Mouse (Mus musculus) lung, embryonic 14.5 days (tissue): Measurements from ENCODE around the gene Oasl1. TPM values are rescaled to one million over a fixed set of nuclear protein-coding genes. Genes with fewer than 3 reads are reported as not detected.
"Not testable (repeated sequence)": the region's sequence is repeated elsewhere in the genome, so short reads cannot be mapped to it uniquely, and the experiment has no call there.

ENCODE experiments used
- ATAC-seq: fragments of 200-750 bp; cut with Nextera tagmentation; 2 replicates; pipeline ENCODE4 v1.8.0; 2017; ENCODE audit warnings: mild to moderate bottlenecking, moderate TSS enrichment, moderate library complexity; ENCODE audit not compliant: insufficient read depth
- DNase-seq: peaks from one replicate; pipeline ENCODE4 v3.0.0-alpha.2; 2015
- H3K27ac ChIP-seq: fragments of 300-500 bp; sonication (generic); 2 replicates; pipeline ENCODE4 v1.5.1; 2014; ENCODE audit warnings: low read depth, mild to moderate bottlenecking, moderate library complexity
- H3K27me3 ChIP-seq: fragments of 300-500 bp; sonication (generic); 2 replicates; pipeline ENCODE4 v1.6.1; 2014; ENCODE audit warnings: low read length, control low read depth; ENCODE audit not compliant: insufficient read depth
- H3K36me3 ChIP-seq: fragments of 300-500 bp; sonication (generic); 2 replicates; pipeline ENCODE4 v1.6.1; 2014; ENCODE audit warnings: control low read depth; ENCODE audit not compliant: insufficient read depth
- H3K4me1 ChIP-seq: fragments of 300-500 bp; sonication (generic); 2 replicates; pipeline ENCODE4 v1.6.1; 2014; ENCODE audit warnings: antibody characterized with exemption, control low read depth; ENCODE audit not compliant: insufficient read depth
- H3K4me2 ChIP-seq: fragments of 300-500 bp; sonication (generic); 2 replicates; pipeline ENCODE4 v1.6.1; 2014; ENCODE audit warnings: mild to moderate bottlenecking
- H3K4me3 ChIP-seq: fragments of 300-500 bp; sonication (generic); 2 replicates; pipeline ENCODE4 v1.5.1; 2014; ENCODE audit warnings: low read depth, low read length
- H3K9ac ChIP-seq: fragments of 300-500 bp; sonication (generic); 2 replicates; pipeline ENCODE4 v1.6.1; 2014
- H3K9me3 ChIP-seq: fragments of 300-500 bp; sonication (generic); 2 replicates; pipeline ENCODE4 v1.6.1; 2016; ENCODE audit warnings: low read depth, low read length, control low read depth
- CTCF ChIP-seq: IDR thresholded peaks from 2 replicates; pipeline ENCODE4 v1.5.1; 2016; ENCODE audit warnings: antibody characterized with exemption, low read depth
- WGBS: fragments of 180-500 bp; shearing (Covaris S2); extraction: QIAGEN DNeasy Blood & Tissue Kit; methylation state at CpG from one replicate; pipeline ENCODE4 v1.1.7; 2014; 5-methylcytosine and 5-hydroxymethylcytosine counted together
- polyA plus RNA-seq: library from polyadenylated mRNA; unstranded; fragments of >200 nt; fragmentation: Nextera tagmentation; extraction: Ambion mirVana; gene quantifications from 2 replicates; pipeline ENCODE4 v1.2.1, GENCODE M21; 2014

Oasl1 gene
- polyA plus RNA-seq, 1 experiment from 2014 or later, result 0.50 TPM

DNA sequence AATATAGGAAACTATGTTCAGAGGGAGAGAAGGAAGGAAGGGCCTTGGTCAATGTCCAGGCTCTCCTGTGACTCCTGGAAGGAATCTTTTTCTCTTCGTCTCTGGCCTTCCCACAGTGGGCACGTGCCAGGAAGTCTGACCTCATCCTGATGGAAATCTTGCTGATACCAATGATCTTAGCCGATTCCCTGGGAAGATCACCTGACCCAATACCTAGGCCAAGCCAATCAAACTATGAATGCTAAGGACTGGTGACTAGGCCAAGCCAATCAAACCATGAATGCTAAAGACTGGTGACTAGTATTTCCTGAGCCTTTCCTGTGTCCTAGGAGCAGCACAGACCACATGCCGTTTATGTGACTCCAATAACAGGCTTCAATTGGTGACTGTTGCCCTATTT is 9.4 kb upstream of the Oasl1 start:
- no peak overlapping the region for H3K27ac ChIP-seq
- WGBS, result 71% methylated on average over 4 of the region's 4 CpGs
- DNase-seq (no peak), ATAC-seq (no peak)
- no peaks in the 10 kb centered on the region for H3K36me3 ChIP-seq
- H3K4me1 ChIP-seq, result no peaks in the 10 kb centered on the region
- TF ChIP-seq CTCF, result no peak
- no peak overlapping the region for H3K4me3 ChIP-seq
- no peak overlapping the region for H3K9ac ChIP-seq
- no peaks in the 10 kb centered on the region for H3K9me3 ChIP-seq
- no peak overlapping the region for H3K4me2 ChIP-seq
- H3K27me3 ChIP-seq, result no peaks in the 10 kb centered on the region

DNA sequence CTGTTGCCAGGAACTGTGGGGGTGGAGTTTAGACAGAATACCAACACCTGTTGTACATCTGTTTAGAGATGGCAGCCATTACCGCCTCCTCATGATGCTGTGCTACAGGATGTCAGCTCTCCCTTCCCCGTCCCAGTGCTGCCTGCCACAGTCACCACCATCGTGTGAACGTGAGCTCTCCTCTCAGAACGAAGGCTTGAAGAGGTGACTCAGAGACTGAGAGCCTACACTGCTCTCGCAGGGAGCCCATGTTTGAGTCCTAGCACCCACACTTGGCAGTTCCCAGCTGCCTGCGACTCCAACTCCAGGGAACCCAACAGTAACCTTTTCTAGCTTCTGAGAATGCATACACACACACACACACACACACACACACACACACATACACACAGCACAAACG is 8.2 kb upstream of the Oasl1 start:
- 45% methylated on average over 8 of the region's 8 CpGs for WGBS

DNA sequence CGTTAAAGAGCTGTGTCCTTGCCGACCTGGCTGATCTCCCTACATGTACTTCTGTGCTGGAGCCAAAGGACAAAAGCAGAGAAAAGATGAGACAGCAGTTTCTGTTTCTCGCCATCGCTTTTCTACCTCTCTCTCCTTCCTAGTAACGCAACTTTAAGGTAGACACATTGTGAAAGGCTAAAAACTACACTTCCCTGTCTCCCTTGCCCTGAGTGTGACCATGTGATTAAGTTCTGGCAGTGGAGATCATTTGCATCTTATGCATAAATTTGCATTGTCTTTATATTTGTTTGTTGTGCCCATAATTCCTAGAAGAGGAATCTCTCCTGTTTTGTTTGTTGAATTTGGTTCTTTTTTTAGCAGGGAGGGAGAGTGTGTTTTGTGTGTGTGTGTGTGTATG is 7.2 kb upstream of the Oasl1 start:
- TF ChIP-seq CTCF, result no peak
- H3K36me3 ChIP-seq, result no peaks in the 10 kb centered on the region
- no peaks in the 10 kb centered on the region for H3K4me1 ChIP-seq
- no peaks in the 10 kb centered on the region for H3K9me3 ChIP-seq
- WGBS, result 78% methylated on average over 5 of the region's 5 CpGs
- H3K27me3 ChIP-seq, result no peaks in the 10 kb centered on the region
- ATAC-seq (no peak), DNase-seq (no peak)
- no peak overlapping the region for H3K4me3 ChIP-seq
- no peak overlapping the region for H3K9ac ChIP-seq
- no peak overlapping the region for H3K4me2 ChIP-seq
- H3K27ac ChIP-seq, result no peak overlapping the region

More for the DNA sequence above, 8.2 kb upstream of the Oasl1 start:
- Histone ChIP-seq H3K4me1 (no peaks in the 10 kb centered on the region), H3K27ac (no peak overlapping the region), H3K4me3 (no peak overlapping the region), H3K36me3 (no peaks in the 10 kb centered on the region), H3K9ac (no peak overlapping the region), H3K9me3 (no peaks in the 10 kb centered on the region), H3K4me2 (no peak overlapping the region), H3K27me3 (no peaks in the 10 kb centered on the region)
- ATAC-seq (no peak), DNase-seq (no peak)
- TF ChIP-seq CTCF, result no peak

DNA sequence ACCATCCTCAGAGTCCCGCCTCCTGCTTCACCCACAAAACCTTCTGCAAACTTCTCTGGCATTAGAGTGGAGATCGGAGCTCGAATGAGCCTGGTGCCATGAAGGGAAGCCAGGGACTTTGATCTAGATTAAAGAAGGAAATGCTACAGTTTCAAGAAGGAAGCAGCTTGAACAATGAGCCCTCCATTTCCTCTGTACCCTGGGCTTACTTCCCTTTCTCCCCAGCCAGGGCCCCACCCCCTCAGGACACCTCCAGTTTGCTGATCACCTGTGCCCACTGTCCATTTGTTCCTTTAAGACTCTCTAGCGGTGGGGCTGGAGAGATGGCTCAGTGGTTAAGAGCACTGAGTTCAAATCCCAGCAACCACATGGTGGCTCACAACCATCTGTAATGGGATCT is 6.3 kb upstream of the Oasl1 start:
- Histone ChIP-seq H3K4me2 (no peak overlapping the region), H3K9me3 (no peaks in the 10 kb centered on the region), H3K36me3 (no peaks in the 10 kb centered on the region), H3K4me3 (no peak overlapping the region), H3K4me1 (no peaks in the 10 kb centered on the region), H3K27ac (no peak overlapping the region), H3K27me3 (no peaks in the 10 kb centered on the region), H3K9ac (no peak overlapping the region)
- DNase-seq (no peak), ATAC-seq (no peak)
- no peak for TF ChIP-seq CTCF
- WGBS, result 79% methylated on average over 4 of the region's 4 CpGs

DNA sequence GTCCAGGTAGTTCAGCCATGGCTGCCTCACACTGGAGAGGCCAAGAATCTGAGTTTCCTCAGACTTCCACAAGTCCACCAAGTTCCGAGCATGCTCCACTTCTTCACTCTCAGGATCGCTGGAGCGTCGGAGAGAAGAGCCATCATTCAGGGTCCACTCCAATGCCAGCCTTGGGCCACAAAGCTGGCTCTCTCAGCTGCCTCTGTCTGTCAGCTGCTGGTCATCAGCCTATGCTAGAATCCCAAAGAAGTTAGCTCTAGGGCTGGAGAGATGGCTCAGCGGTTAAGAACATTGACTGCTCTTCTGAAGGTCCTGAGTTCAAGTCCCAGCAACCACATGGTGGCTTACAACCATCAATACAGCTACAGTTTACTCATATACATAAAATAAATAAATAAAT is 5.7 kb upstream of the Oasl1 start:
- ATAC-seq, H3K4me1 ChIP-seq, H3K27ac ChIP-seq, H3K9ac ChIP-seq, DNase-seq, H3K9me3 ChIP-seq, H3K4me2 ChIP-seq, H3K36me3 ChIP-seq, H3K27me3 ChIP-seq, H3K4me3 ChIP-seq: not testable (repeated sequence)
- WGBS, result 88% methylated on average over 5 of the region's 5 CpGs

DNA sequence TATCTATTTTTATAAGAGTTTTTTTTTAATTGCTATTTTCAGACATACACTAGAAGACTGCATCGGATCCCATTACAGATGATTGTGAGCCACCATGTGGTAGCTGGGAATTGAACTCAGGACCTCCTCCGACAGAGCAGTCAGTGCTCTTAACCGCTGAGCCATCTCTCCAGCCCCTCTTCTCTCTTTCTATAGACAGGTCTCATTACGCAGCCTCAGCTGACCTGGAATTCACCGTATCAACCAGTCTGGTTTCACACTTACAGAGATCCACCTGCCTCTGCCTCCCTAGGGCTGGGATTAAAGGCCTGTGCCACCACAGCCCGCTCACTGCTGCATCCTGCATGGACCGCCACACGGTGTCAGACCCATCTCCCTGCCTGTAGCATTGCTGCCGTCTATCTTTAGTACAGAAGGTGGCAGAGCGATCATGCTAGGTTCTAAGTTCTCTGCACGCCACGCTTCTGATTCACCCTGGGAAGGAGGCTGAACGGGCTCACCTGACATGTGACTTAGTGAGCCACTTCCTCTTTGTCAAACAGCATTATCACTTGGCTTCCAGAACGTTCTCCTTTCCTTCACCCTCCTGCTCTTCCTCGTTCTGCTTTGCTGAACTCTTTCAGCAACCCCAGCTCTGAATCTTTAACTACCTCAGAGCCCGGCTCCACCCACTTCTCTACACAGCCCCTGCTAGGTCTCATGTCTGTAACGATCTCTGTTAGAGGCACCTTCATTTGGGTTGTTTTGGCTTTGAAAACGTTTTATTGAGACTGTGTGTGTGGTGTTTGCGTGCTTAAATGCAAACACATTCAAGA is 1.3 kb upstream of the Oasl1 start:
- DNase-seq (no peak), ATAC-seq (peak; percentile 42; the same call in 1 of the 2 replicates)
- H3K4me3 ChIP-seq, result no peak overlapping the region
- TF ChIP-seq CTCF, result no peak
- H3K27ac ChIP-seq, result no peak overlapping the region
- no peak overlapping the region for H3K9ac ChIP-seq
- H3K36me3 ChIP-seq, result no peaks in the 10 kb centered on the region
- H3K27me3 ChIP-seq, result no peaks in the 10 kb centered on the region
- H3K4me2 ChIP-seq, result no peak overlapping the region
- H3K4me1 ChIP-seq, result peaks cover 5% of the 10 kb centered on the region; the same call in 1 of the 2 replicates
- peaks cover 4% of the 10 kb centered on the region; the same call in 1 of the 2 replicates for H3K9me3 ChIP-seq
- WGBS, result 70% methylated on average over 19 of the region's 19 CpGs

DNA sequence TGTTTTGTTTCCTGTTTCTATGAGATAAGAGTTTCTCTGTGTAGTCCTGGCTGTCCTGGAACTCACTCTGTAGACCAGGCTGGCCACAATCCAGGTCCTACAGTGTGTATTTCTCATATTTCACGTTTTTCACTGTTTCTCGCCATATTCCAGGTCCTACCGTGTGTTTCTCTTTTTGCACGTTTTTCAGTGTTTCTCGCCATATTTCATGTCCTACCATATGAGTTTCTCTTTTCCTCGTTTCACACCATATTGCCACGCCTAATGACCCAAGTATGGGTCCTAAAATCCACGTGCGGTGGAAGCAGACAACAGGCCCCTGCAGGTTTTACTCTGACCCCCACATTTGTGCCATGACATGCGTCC is 691 bp upstream of the Oasl1 start:
- WGBS, result 64% methylated on average over 10 of the region's 10 CpGs
- H3K36me3 ChIP-seq, result no peaks in the 10 kb centered on the region
- no peak for ATAC-seq
- peak; percentile 22 for DNase-seq
- no peak overlapping the region for H3K9ac ChIP-seq
- H3K27me3 ChIP-seq, result no peaks in the 10 kb centered on the region
- no peak overlapping the region for H3K27ac ChIP-seq
- no peak for TF ChIP-seq CTCF
- no peak overlapping the region for H3K4me3 ChIP-seq
- H3K4me1 ChIP-seq, result peaks cover 5% of the 10 kb centered on the region; the same call in 1 of the 2 replicates
- no peak overlapping the region for H3K4me2 ChIP-seq
- H3K9me3 ChIP-seq, result peaks cover 4% of the 10 kb centered on the region; the same call in 1 of the 2 replicates
